Mouse (Mus musculus) limb, embryonic 13.5 days (tissue): ENCODE measurements at regions not wholly inside any gene's neighbourhood (a gene's known extent, or its start where the extent isn't known, plus 50 kb on each side); places are given as distances from the start of the nearest gene placed in this dataset.

ENCODE experiments used
- ATAC-seq: fragments of 200-750 bp; cut with Nextera tagmentation; 2 replicates; pipeline ENCODE4 v1.8.0; 2017; ENCODE audit warnings: low read depth, moderate number of reproducible peaks, moderate TSS enrichment; ENCODE audit not compliant: low FRiP score
- H3K27ac ChIP-seq: fragments of 300-500 bp; sonication (generic); 2 replicates; pipeline ENCODE4 v1.5.1; 2015; ENCODE audit warnings: inconsistent platforms, mild to moderate bottlenecking, moderate library complexity
- H3K27me3 ChIP-seq: fragments of 300-500 bp; sonication (generic); 2 replicates; pipeline ENCODE4 v1.6.1; 2015; ENCODE audit warnings: mild to moderate bottlenecking, inconsistent platforms
- H3K36me3 ChIP-seq: fragments of 300-500 bp; sonication (generic); 2 replicates; pipeline ENCODE4 v1.6.1; 2015; ENCODE audit warnings: inconsistent platforms, mild to moderate bottlenecking, moderate library complexity
- H3K4me1 ChIP-seq: fragments of 300-500 bp; sonication (generic); 2 replicates; pipeline ENCODE4 v1.6.1; 2015; ENCODE audit warnings: inconsistent platforms
- H3K4me2 ChIP-seq: fragments of 300-500 bp; sonication (generic); replicated peaks from 2 replicates; pipeline ENCODE4 v1.6.1; 2015; ENCODE audit warnings: inconsistent platforms, mild to moderate bottlenecking, moderate library complexity
- H3K4me3 ChIP-seq: fragments of 300-500 bp; sonication (generic); 2 replicates; pipeline ENCODE4 v1.5.1; 2015; ENCODE audit warnings: moderate library complexity, mild to moderate bottlenecking, inconsistent platforms
- H3K9ac ChIP-seq: fragments of 300-500 bp; sonication (generic); 2 replicates; pipeline ENCODE4 v1.6.1; 2015; ENCODE audit warnings: mild to moderate bottlenecking, inconsistent platforms
- H3K9me3 ChIP-seq: fragments of 300-500 bp; sonication (generic); 2 replicates; pipeline ENCODE4 v1.6.1; 2016; ENCODE audit warnings: inconsistent platforms
- WGBS: fragments of 180-500 bp; shearing (Covaris S2); methylation state at CpG from one replicate; pipeline ENCODE4 v1.1.7; 2015; 5-methylcytosine and 5-hydroxymethylcytosine counted together

GRCm38 (mm10) chr8:127936792-127937435, 421.5 kb upstream of the Nrp1 start:
- Histone ChIP-seq H3K9ac (no peak overlapping the region), H3K4me3 (no peak overlapping the region), H3K36me3 (no peaks in the 10 kb centered on the region), H3K27me3 (no peaks in the 10 kb centered on the region), H3K27ac (no peak overlapping the region), H3K4me2 (no peak overlapping the region), H3K9me3 (no peaks in the 10 kb centered on the region), H3K4me1 (no peaks in the 10 kb centered on the region)
- WGBS = 50% methylated on average over 6 of the region's 6 CpGs
- no peak for ATAC-seq

GRCm38 (mm10) chr8:127939284-127939985, 419.0 kb upstream of the Nrp1 start:
- Histone ChIP-seq H3K4me1 (no peaks in the 10 kb centered on the region), H3K9ac (no peak overlapping the region), H3K27ac (no peak overlapping the region), H3K9me3 (no peaks in the 10 kb centered on the region), H3K27me3 (no peaks in the 10 kb centered on the region), H3K36me3 (no peaks in the 10 kb centered on the region), H3K4me2 (no peak overlapping the region), H3K4me3 (no peak overlapping the region)
- ATAC-seq = no peak
- 65% methylated on average over 7 of the region's 7 CpGs for WGBS

GRCm38 (mm10) chr8:127939986-127940359, 418.4 kb upstream of the Nrp1 start:
- H3K9me3 ChIP-seq = no peaks in the 10 kb centered on the region
- no peak overlapping the region for H3K9ac ChIP-seq
- H3K27ac ChIP-seq = no peak overlapping the region
- no peaks in the 10 kb centered on the region for H3K27me3 ChIP-seq
- no peaks in the 10 kb centered on the region for H3K4me1 ChIP-seq
- H3K4me2 ChIP-seq = no peak overlapping the region
- no peaks in the 10 kb centered on the region for H3K36me3 ChIP-seq
- H3K4me3 ChIP-seq = no peak overlapping the region
- ATAC-seq = no peak
- WGBS = 53% methylated on average over 5 of the region's 5 CpGs

- Histone ChIP-seq H3K36me3 (no peaks in the 10 kb centered on the region), H3K4me1 (no peaks in the 10 kb centered on the region)
- no peak for ATAC-seq
Observed at GRCm38 (mm10) chr8:127942319-127942718, 416.1 kb upstream of the Nrp1 start.

GRCm38 (mm10) chr8:127944955-127945498, 413.4 kb upstream of the Nrp1 start:
- Histone ChIP-seq H3K4me2 (no peak overlapping the region), H3K4me1 (no peaks in the 10 kb centered on the region)

More at GRCm38 (mm10) chr8:127942319-127942718, 416.1 kb upstream of the Nrp1 start:
- Histone ChIP-seq H3K4me2 (no peak overlapping the region), H3K4me3 (no peak overlapping the region), H3K27me3 (no peaks in the 10 kb centered on the region), H3K9me3 (no peaks in the 10 kb centered on the region), H3K9ac (no peak overlapping the region), H3K27ac (no peak overlapping the region)

GRCm38 (mm10) chr8:127957571-127957970, 400.8 kb upstream of the Nrp1 start:
- no peaks in the 10 kb centered on the region for H3K9me3 ChIP-seq
- no peaks in the 10 kb centered on the region for H3K36me3 ChIP-seq
- H3K4me2 ChIP-seq = no peak overlapping the region
- H3K27me3 ChIP-seq = no peaks in the 10 kb centered on the region
- no peak overlapping the region for H3K27ac ChIP-seq
- no peak overlapping the region for H3K9ac ChIP-seq
- ATAC-seq = no peak
- H3K4me1 ChIP-seq = no peaks in the 10 kb centered on the region
- 55% methylated on average over 1 of the region's 1 CpGs for WGBS
- H3K4me3 ChIP-seq = no peak overlapping the region

More at GRCm38 (mm10) chr8:127944955-127945498, 413.4 kb upstream of the Nrp1 start:
- H3K9ac ChIP-seq = no peak overlapping the region
- no peak overlapping the region for H3K4me3 ChIP-seq
- no peaks in the 10 kb centered on the region for H3K27me3 ChIP-seq
- no peak for ATAC-seq
- H3K9me3 ChIP-seq = no peaks in the 10 kb centered on the region
- no peak overlapping the region for H3K27ac ChIP-seq
- H3K36me3 ChIP-seq = no peaks in the 10 kb centered on the region

- ATAC-seq = no peak
- Histone ChIP-seq H3K27ac (no peak overlapping the region), H3K36me3 (no peaks in the 10 kb centered on the region), H3K9me3 (no peaks in the 10 kb centered on the region), H3K27me3 (no peaks in the 10 kb centered on the region), H3K4me3 (no peak overlapping the region), H3K9ac (no peak overlapping the region), H3K4me2 (no peak overlapping the region), H3K4me1 (no peaks in the 10 kb centered on the region)
- 66% methylated on average over 12 of the region's 12 CpGs for WGBS
Observed at GRCm38 (mm10) chr8:127958351-127959044, 399.9 kb upstream of the Nrp1 start.

GRCm38 (mm10) chr8:127962862-127963261, 395.5 kb upstream of the Nrp1 start:
- H3K4me2 ChIP-seq = no peak overlapping the region
- H3K9me3 ChIP-seq = no peaks in the 10 kb centered on the region
- no peak overlapping the region for H3K27ac ChIP-seq
- H3K4me1 ChIP-seq = no peaks in the 10 kb centered on the region
- WGBS = 72% methylated on average over 1 of the region's 1 CpGs
- ATAC-seq = no peak
- no peak overlapping the region for H3K4me3 ChIP-seq
- H3K36me3 ChIP-seq = no peaks in the 10 kb centered on the region
- H3K27me3 ChIP-seq = no peaks in the 10 kb centered on the region
- no peak overlapping the region for H3K9ac ChIP-seq

GRCm38 (mm10) chr8:127963625-127964024, 394.8 kb upstream of the Nrp1 start:
- H3K27ac ChIP-seq = no peak overlapping the region
- no peak overlapping the region for H3K4me3 ChIP-seq
- 58% methylated on average over 6 of the region's 6 CpGs for WGBS
- H3K9me3 ChIP-seq = no peaks in the 10 kb centered on the region
- no peaks in the 10 kb centered on the region for H3K4me1 ChIP-seq
- H3K36me3 ChIP-seq = no peaks in the 10 kb centered on the region
- no peak overlapping the region for H3K9ac ChIP-seq
- H3K27me3 ChIP-seq = no peaks in the 10 kb centered on the region
- no peak for ATAC-seq
- no peak overlapping the region for H3K4me2 ChIP-seq

- no peaks in the 10 kb centered on the region for H3K27me3 ChIP-seq
- H3K4me2 ChIP-seq = no peak overlapping the region
- no peak overlapping the region for H3K4me3 ChIP-seq
- ATAC-seq = no peak
- no peaks in the 10 kb centered on the region for H3K9me3 ChIP-seq
- H3K4me1 ChIP-seq = no peaks in the 10 kb centered on the region
- no peak overlapping the region for H3K9ac ChIP-seq
- H3K27ac ChIP-seq = no peak overlapping the region
- no peaks in the 10 kb centered on the region for H3K36me3 ChIP-seq
Observed at GRCm38 (mm10) chr8:127964801-127965200, 393.6 kb upstream of the Nrp1 start.

- 76% methylated on average over 2 of the region's 2 CpGs for WGBS
- H3K4me2 ChIP-seq = no peak overlapping the region
- no peaks in the 10 kb centered on the region for H3K36me3 ChIP-seq
Observed at GRCm38 (mm10) chr8:127965341-127965740, 393.1 kb upstream of the Nrp1 start.

GRCm38 (mm10) chr8:127968026-127968425, 390.4 kb upstream of the Nrp1 start:
- Histone ChIP-seq H3K4me3 (no peak overlapping the region), H3K4me2 (no peak overlapping the region), H3K36me3 (no peaks in the 10 kb centered on the region), H3K9ac (no peak overlapping the region), H3K27ac (no peak overlapping the region), H3K9me3 (0 out of 2 replicates have a peak, but pooled peaks cover 2% of the 10 kb centered on the region), H3K4me1 (no peaks in the 10 kb centered on the region), H3K27me3 (no peaks in the 10 kb centered on the region)
- ATAC-seq = no peak
- WGBS = 90% methylated on average over 2 of the region's 2 CpGs

More at GRCm38 (mm10) chr8:127965341-127965740, 393.1 kb upstream of the Nrp1 start:
- H3K4me1 ChIP-seq = no peaks in the 10 kb centered on the region
- no peak for ATAC-seq
- H3K27me3 ChIP-seq = no peaks in the 10 kb centered on the region
- H3K9ac ChIP-seq = no peak overlapping the region
- no peak overlapping the region for H3K27ac ChIP-seq
- H3K4me3 ChIP-seq = no peak overlapping the region
- H3K9me3 ChIP-seq = no peaks in the 10 kb centered on the region
